Comparison of ENCODE assay signal across 9 mouse cellular contexts in the genomic region with DNA sequence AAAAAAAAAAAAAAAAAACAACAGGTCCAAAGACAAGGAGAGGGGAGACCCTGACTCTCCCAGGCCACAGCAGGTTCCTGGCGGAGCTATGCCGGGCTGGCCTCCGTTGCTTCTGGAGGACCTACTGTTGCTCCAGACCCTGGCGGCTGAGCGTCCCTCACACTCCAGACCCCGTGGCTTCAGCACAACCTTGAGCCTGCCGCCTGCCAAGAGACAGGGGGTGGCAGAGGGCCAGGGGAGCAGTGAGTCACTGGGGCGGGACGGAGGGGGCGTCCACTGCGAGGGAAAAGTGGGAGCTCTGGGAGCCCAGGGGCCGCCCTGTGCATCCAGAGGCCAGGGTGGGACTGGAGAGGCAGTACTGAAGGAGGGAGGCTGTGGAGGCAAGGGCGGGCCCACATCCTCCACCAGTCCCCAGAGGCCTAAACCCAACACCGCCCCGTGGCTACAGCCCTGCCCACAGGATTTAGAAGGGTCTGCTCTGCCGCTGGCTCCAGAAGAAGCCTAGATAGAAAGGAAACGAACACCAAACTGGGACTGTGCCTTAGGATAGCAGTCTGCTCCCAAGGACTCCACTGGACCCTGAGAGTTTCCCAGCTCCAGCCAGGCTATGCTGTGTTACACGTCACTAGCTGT.
A peak's percentile ranks its signal among the peaks of the same experiment; 100 is the strongest.
DNase-seq lines count a peak whose midpoint lies in the region; ATAC-seq and TF ChIP-seq lines count a peak whose summit lies in the region.
"Had no signal": no experiment of that assay in that cellular context is flagged by ENCODE, and none has a peak within 500 bp of the region (broad histone marks: within the 10 kb centered on the region; RNA-seq: fewer than 3 reads in every experiment).

No protein-coding gene starts in this region.

- H3K9ac ChIP-seq in hindbrain, embryonic 11.5 days (ENCODE audit: low read depth, low read length) = 0 out of 2 replicates have a peak overlapping the region, but pooled peaks have one; percentile 23

- TF ChIP-seq CTCF in cerebellum, adult 2 months (IDR thresholded peaks at IDR 0.05; ENCODE audit: borderline replicate concordance, insufficient read depth, low read depth, low read length) = no peak

- no peaks in the 10 kb centered on the region for H3K36me3 ChIP-seq in hindbrain, embryonic 11.5 days (ENCODE audit: control insufficient read depth, insufficient read depth, low read length)

- H3K4me3 ChIP-seq in cerebellum, adult 2 months (replicated peaks; ENCODE audit: insufficient read depth, low read depth, low read length) = no peak overlapping the region
- H3K4me3 ChIP-seq in hindbrain, embryonic 11.5 days (ENCODE audit: low read depth, low read length) = no peak overlapping the region
- H3K4me3 ChIP-seq: erythroblast, embryonic 14.5 days had no signal

- peak overlapping the region; percentile 32; the same call in 1 of the 2 replicates for H3K27ac ChIP-seq in cerebellum, adult 2 months (ENCODE audit: insufficient read depth, low read length)
- H3K27ac ChIP-seq in hindbrain, embryonic 11.5 days (ENCODE audit: low read depth, low read length) = peak overlapping the region; percentile 65

- H3K4me2 ChIP-seq in hindbrain, embryonic 11.5 days (replicated peaks; ENCODE audit: low read depth, low read length) = no peak overlapping the region

- TF ChIP-seq POLR2A in cerebellum, adult 2 months (IDR thresholded peaks at IDR 0.05; ENCODE audit: borderline replicate concordance, insufficient read depth, low read length) = no peak

- H3K27me3 ChIP-seq in cerebellum, adult 2 months (ENCODE audit: control insufficient read depth, insufficient read depth, low read length) = no peaks in the 10 kb centered on the region
- H3K27me3 ChIP-seq in hindbrain, embryonic 11.5 days (ENCODE audit: control insufficient read depth, insufficient read depth, low read length) = no peaks in the 10 kb centered on the region

- 9% methylated on average over 17 of the region's 18 CpGs for WGBS in cerebellum, adult 2 months
- WGBS in hindbrain, embryonic 11.5 days = 50% methylated on average over 18 of the region's 18 CpGs

- H3K4me1 ChIP-seq in cerebellum, adult 2 months (ENCODE audit: control insufficient read depth, insufficient read depth, low read length) = peaks cover 68% of the 10 kb centered on the region
- peaks cover 16% of the 10 kb centered on the region for H3K4me1 ChIP-seq in hindbrain, embryonic 11.5 days (replicated peaks; ENCODE audit: control insufficient read depth, insufficient read depth, low read length)

- no peaks in the 10 kb centered on the region for H3K9me3 ChIP-seq in hindbrain, embryonic 11.5 days (ENCODE audit: control insufficient read depth, low read length)

- DNase-seq in R1 (ENCODE audit: low read depth, low spot score) = peak; percentile 16
- peak; percentile 82 to 84 for DNase-seq in cerebellum, adult 2 months
- DNase-seq in gastrocnemius, adult 18-20 months (ENCODE audit: low spot score) = peak; percentile 92
- DNase-seq in hindbrain, embryonic 11.5 days (ENCODE audit: low spot score) = peak; percentile 38
- peak; percentile 54 to 66 for DNase-seq in layer of hippocampus, postnatal 36 days
- peak; percentile 88 for DNase-seq in lung, postnatal 14 days
- peak; percentile 93 for DNase-seq in skeletal muscle tissue, adult 2 months (ENCODE audit: low read depth, low spot score)

- peak; percentile 26 for ATAC-seq in hindbrain, embryonic 11.5 days (ENCODE audit: low FRiP score)
- no peak for ATAC-seq in erythroblast, adult 5-6 weeks (replicated peaks; ENCODE audit: low FRiP score, poor library complexity, severe bottlenecking)

Comparison
In these comparisons a context has a peak if more than half of its experiments do, and no peak if none do; other contexts are left out.
1. DNase-seq: peak in every context shown above with its lines; median percentile 93 in skeletal muscle tissue, adult 2 months; 92 in gastrocnemius, adult 18-20 months; 88 in lung, postnatal 14 days; 83 in cerebellum, adult 2 months; 60 in layer of hippocampus, postnatal 36 days; 38 in hindbrain, embryonic 11.5 days; 16 in R1.